Mouse (Mus musculus): ENCODE results near the gene Camk1d. TPM values are rescaled to one million over a fixed set of nuclear protein-coding genes. Genes with fewer than 3 reads are reported as not detected.
A peak's percentile ranks its signal among the peaks of the same experiment; 100 is the strongest.

Camk1d gene
- total and polyA plus RNA-seq, 2 experiments from 2014 or later = 1.1 to 2.2 TPM

- ATAC-seq (ENCODE audit: insufficient read depth, low read depth) (no peak), DNase-seq (ENCODE audit: low spot score) (no peak)
- H3K36me3 ChIP-seq (replicated peaks; ENCODE audit: control insufficient read depth, insufficient read depth, low read length) = no peaks in the 10 kb centered on the region
- WGBS = 63% methylated on average over 9 of the region's 9 CpGs
- no peaks in the 10 kb centered on the region for H3K9me3 ChIP-seq (replicated peaks; ENCODE audit: control insufficient read depth, low read length)
- no peak overlapping the region for H3K4me2 ChIP-seq (ENCODE audit: low read depth, low read length)
- H3K4me1 ChIP-seq (ENCODE audit: control insufficient read depth, insufficient read depth) = peaks cover 12% of the 10 kb centered on the region; the same call in 1 of the 2 replicates
- H3K9ac ChIP-seq (replicated peaks; ENCODE audit: low read depth, low read length) = no peak overlapping the region
- H3K27me3 ChIP-seq (ENCODE audit: control insufficient read depth, insufficient read depth, low read length) = no peaks in the 10 kb centered on the region
- H3K27ac ChIP-seq (ENCODE audit: low read depth) = no peak overlapping the region
- no peak overlapping the region for H3K4me3 ChIP-seq (ENCODE audit: low read depth, low read length)
- no peak for TF ChIP-seq EP300 (IDR thresholded peaks at IDR 0.05; ENCODE audit: low read depth)
- TF ChIP-seq CTCF (IDR thresholded peaks at IDR 0.05; ENCODE audit: low read depth) = no peak
Measured at GRCm38 (mm10) chr2:5454830-5455229, 259.5 kb downstream of the Camk1d start.

- H3K4me1 ChIP-seq (ENCODE audit: control insufficient read depth, insufficient read depth) = no peaks in the 10 kb centered on the region; the same call in 1 of the 2 replicates
- H3K9me3 ChIP-seq (replicated peaks; ENCODE audit: control insufficient read depth, low read length) = no peaks in the 10 kb centered on the region
- no peak overlapping the region for H3K4me3 ChIP-seq (ENCODE audit: low read depth, low read length)
- 90% methylated on average over 2 of the region's 2 CpGs for WGBS
- ATAC-seq (ENCODE audit: insufficient read depth, low read depth) (no peak), DNase-seq (ENCODE audit: low spot score) (peak; percentile 40)
- no peaks in the 10 kb centered on the region for H3K27me3 ChIP-seq (ENCODE audit: control insufficient read depth, insufficient read depth, low read length)
- H3K9ac ChIP-seq (replicated peaks; ENCODE audit: low read depth, low read length) = no peak overlapping the region
- TF ChIP-seq CTCF (IDR thresholded peaks at IDR 0.05; ENCODE audit: low read depth) = peak; percentile 79
- TF ChIP-seq EP300 (IDR thresholded peaks at IDR 0.05; ENCODE audit: low read depth) = no peak
- no peak overlapping the region for H3K27ac ChIP-seq (ENCODE audit: low read depth)
- H3K4me2 ChIP-seq (ENCODE audit: low read depth, low read length) = no peak overlapping the region
- no peaks in the 10 kb centered on the region for H3K36me3 ChIP-seq (replicated peaks; ENCODE audit: control insufficient read depth, insufficient read depth, low read length)
Measured at GRCm38 (mm10) chr2:5451654-5452053, 262.7 kb downstream of the Camk1d start.

GRCm38 (mm10) chr2:5445357-5445756 lies 269.0 kb downstream of the Camk1d start:
- 79% methylated on average over 5 of the region's 5 CpGs for WGBS
- no peak overlapping the region for H3K27ac ChIP-seq (ENCODE audit: low read depth)
- no peak overlapping the region for H3K9ac ChIP-seq (replicated peaks; ENCODE audit: low read depth, low read length)
- H3K27me3 ChIP-seq (ENCODE audit: control insufficient read depth, insufficient read depth, low read length) = no peaks in the 10 kb centered on the region
- H3K36me3 ChIP-seq (replicated peaks; ENCODE audit: control insufficient read depth, insufficient read depth, low read length) = no peaks in the 10 kb centered on the region
- no peak overlapping the region for H3K4me3 ChIP-seq (ENCODE audit: low read depth, low read length)
- no peaks in the 10 kb centered on the region for H3K9me3 ChIP-seq (replicated peaks; ENCODE audit: control insufficient read depth, low read length)
- ATAC-seq (ENCODE audit: insufficient read depth, low read depth) = no peak
- no peaks in the 10 kb centered on the region for H3K4me1 ChIP-seq (ENCODE audit: control insufficient read depth, insufficient read depth)
- no peak for DNase-seq (ENCODE audit: low spot score)
- no peak for TF ChIP-seq EP300 (IDR thresholded peaks at IDR 0.05; ENCODE audit: low read depth)
- TF ChIP-seq CTCF (IDR thresholded peaks at IDR 0.05; ENCODE audit: low read depth) = no peak
- no peak overlapping the region for H3K4me2 ChIP-seq (ENCODE audit: low read depth, low read length)

GRCm38 (mm10) chr2:5437690-5438089 lies 276.6 kb downstream of the Camk1d start:
- Histone ChIP-seq H3K27ac (ENCODE audit: low read depth) (no peak overlapping the region), H3K9ac (replicated peaks; ENCODE audit: low read depth, low read length) (no peak overlapping the region), H3K36me3 (replicated peaks; ENCODE audit: control insufficient read depth, insufficient read depth, low read length) (no peaks in the 10 kb centered on the region), H3K27me3 (ENCODE audit: control insufficient read depth, insufficient read depth, low read length) (no peaks in the 10 kb centered on the region), H3K4me2 (ENCODE audit: low read depth, low read length) (no peak overlapping the region), H3K4me3 (ENCODE audit: low read depth, low read length) (no peak overlapping the region), H3K4me1 (ENCODE audit: control insufficient read depth, insufficient read depth) (no peaks in the 10 kb centered on the region), H3K9me3 (replicated peaks; ENCODE audit: control insufficient read depth, low read length) (no peaks in the 10 kb centered on the region)
- ATAC-seq (ENCODE audit: insufficient read depth, low read depth) (no peak), DNase-seq (ENCODE audit: low spot score) (no peak)
- TF ChIP-seq CTCF (IDR thresholded peaks at IDR 0.05; ENCODE audit: low read depth) (no peak), EP300 (IDR thresholded peaks at IDR 0.05; ENCODE audit: low read depth) (no peak)
- 40% methylated on average over 2 of the region's 2 CpGs for WGBS

GRCm38 (mm10) chr2:5435587-5436253 lies 278.6 kb downstream of the Camk1d start:
- 72% methylated on average over 16 of the region's 16 CpGs for WGBS
- DNase-seq (ENCODE audit: low spot score) (no peak), ATAC-seq (ENCODE audit: insufficient read depth, low read depth) (no peak)
- H3K4me2 ChIP-seq (ENCODE audit: low read depth, low read length) = no peak overlapping the region
- H3K9me3 ChIP-seq (replicated peaks; ENCODE audit: control insufficient read depth, low read length) = no peaks in the 10 kb centered on the region
- H3K27me3 ChIP-seq (ENCODE audit: control insufficient read depth, insufficient read depth, low read length) = no peaks in the 10 kb centered on the region
- no peak overlapping the region for H3K4me3 ChIP-seq (ENCODE audit: low read depth, low read length)
- H3K27ac ChIP-seq (ENCODE audit: low read depth) = no peak overlapping the region
- no peaks in the 10 kb centered on the region for H3K4me1 ChIP-seq (ENCODE audit: control insufficient read depth, insufficient read depth)
- no peaks in the 10 kb centered on the region for H3K36me3 ChIP-seq (replicated peaks; ENCODE audit: control insufficient read depth, insufficient read depth, low read length)
- TF ChIP-seq EP300 (IDR thresholded peaks at IDR 0.05; ENCODE audit: low read depth) = no peak
- TF ChIP-seq CTCF (IDR thresholded peaks at IDR 0.05; ENCODE audit: low read depth) = no peak
- H3K9ac ChIP-seq (replicated peaks; ENCODE audit: low read depth, low read length) = no peak overlapping the region

- no peaks in the 10 kb centered on the region for H3K36me3 ChIP-seq (replicated peaks; ENCODE audit: control insufficient read depth, insufficient read depth, low read length)
Measured at GRCm38 (mm10) chr2:5431309-5431708, 283.0 kb downstream of the Camk1d start.

More at GRCm38 (mm10) chr2:5431309-5431708, 283.0 kb downstream of the Camk1d start:
- whole genome bisulfite sequencing = 56% methylated on average over 2 of the region's 2 CpGs
- no peak overlapping the region for H3K27ac ChIP-seq (ENCODE audit: low read depth)
- H3K9ac ChIP-seq (replicated peaks; ENCODE audit: low read depth, low read length) = no peak overlapping the region
- no peaks in the 10 kb centered on the region for H3K4me1 ChIP-seq (ENCODE audit: control insufficient read depth, insufficient read depth)
- H3K4me3 ChIP-seq (ENCODE audit: low read depth, low read length) = no peak overlapping the region
- TF ChIP-seq CTCF (IDR thresholded peaks at IDR 0.05; ENCODE audit: low read depth) (peak; percentile 53), EP300 (IDR thresholded peaks at IDR 0.05; ENCODE audit: low read depth) (no peak)
- no peak for ATAC-seq (ENCODE audit: insufficient read depth, low read depth)
- no peak overlapping the region for H3K4me2 ChIP-seq (ENCODE audit: low read depth, low read length)
- H3K9me3 ChIP-seq (replicated peaks; ENCODE audit: control insufficient read depth, low read length) = no peaks in the 10 kb centered on the region
- peak; percentile 12 for DNase-seq (ENCODE audit: low spot score)
- H3K27me3 ChIP-seq (ENCODE audit: control insufficient read depth, insufficient read depth, low read length) = no peaks in the 10 kb centered on the region

Measured in heart, postnatal 0 days (tissue).